Mouse (Mus musculus): ENCODE data around the gene Pou2f1.

Pou2f1 gene

DNA sequence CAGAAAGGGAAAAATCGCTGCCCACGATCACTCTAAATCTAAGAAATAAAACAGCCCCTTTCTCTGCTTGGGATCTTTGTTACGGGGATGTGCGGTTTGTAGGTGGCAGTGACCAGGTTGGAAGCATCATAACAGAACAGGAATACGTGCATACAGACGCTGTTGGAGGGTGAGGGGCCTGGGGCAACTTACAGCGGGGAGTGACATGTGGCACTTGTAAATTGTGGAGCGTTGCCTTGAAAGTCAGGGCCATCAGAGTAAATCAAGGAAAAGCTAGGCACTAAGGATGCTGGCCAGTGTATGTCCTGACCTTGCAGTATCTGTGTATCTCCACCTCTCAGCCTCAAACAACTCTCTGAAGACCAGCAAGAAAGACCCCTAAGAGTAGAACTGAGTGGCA, 154.1 kb downstream of the Pou2f1 start:
- no peak for DNase-seq (ENCODE audit: low spot score in 2 of 2)

DNA sequence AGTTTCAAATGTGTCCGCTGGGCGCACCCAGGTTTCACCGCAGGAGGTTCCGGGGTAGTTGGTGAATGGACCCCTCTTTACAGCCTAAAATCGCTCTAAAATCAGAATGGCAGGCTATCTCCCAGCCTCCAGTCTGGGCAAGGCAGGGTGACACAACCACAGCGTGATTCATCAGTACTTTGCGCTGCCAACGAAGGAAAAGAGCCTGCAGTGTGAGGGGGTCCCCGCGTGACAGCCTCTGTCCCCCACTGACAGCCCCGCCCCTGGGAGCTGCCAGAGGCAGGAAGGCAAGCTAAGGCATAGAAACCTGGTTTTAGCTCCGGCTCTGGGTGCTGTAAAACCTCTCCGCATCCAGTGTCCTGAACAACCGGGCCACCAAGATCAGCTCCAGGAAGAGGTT, 157.1 kb downstream of the Pou2f1 start:
- DNase-seq (ENCODE audit: low spot score in 2 of 2): no peak

DNA sequence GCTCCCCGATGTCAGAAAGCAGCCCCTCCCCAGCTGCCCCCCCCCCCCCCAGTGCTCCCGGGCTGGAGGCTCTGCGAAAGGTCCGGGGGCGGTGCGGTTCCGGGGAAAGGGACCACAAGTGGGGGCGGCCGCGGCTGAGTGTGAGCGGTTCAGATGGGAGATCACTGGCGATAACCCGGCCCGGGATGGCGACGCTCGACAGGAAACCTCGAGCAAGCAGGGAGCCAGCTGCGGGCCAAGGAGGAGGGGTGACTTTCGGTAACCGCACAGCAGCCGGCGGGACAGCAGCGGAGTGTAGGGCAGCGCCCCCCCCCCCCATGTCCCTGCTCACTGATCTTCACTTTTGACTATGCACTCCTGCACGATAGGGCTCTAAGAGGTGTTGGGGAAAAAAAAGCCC, 157.5 kb downstream of the Pou2f1 start:
- DNase-seq (ENCODE audit: low spot score in 2 of 2): no peak

DNA sequence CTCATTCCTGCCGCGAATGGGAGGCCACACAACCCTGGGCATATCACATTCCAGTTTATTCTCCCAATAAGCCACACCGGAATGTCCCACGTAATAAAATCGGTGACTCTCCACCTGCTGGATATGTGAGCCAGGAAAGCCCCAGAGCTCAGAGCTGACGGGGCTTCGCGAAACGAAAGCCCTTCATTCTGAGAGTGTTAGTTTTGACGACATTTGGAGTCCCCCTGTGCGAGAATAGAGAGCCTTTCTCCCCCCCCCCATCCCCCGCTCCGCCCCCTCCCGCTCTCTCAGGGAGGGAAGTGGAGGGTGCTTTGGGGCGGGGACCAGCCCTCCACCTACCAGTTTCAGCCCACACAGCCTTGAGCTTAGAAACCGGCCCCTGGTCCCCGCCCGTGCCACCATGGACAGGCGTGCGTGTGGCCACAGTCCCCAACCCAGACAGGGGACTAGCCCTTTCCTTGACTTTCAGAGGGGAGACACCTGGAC, 158.0 kb downstream of the Pou2f1 start:
- no peak for DNase-seq (ENCODE audit: low spot score in 2 of 2)

DNA sequence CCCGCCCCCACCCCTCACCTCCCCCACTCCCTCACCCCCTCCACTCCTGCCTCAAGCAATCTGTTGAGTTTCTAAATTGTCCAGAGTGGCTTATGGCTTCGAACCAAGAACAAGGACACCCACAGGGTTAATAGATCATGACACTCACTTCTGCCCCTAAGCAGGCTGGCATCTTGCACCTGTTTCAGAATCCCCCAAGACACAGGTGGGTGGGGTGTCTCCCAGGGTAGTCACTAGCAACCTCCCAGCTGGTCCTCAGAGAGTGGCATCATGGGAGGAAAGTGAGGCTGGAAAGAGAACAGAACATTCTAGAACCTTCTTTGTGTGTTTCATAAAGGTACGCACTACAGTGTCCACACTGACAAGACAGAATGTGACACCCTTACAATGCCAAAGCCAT, 158.9 kb downstream of the Pou2f1 start:
- DNase-seq (ENCODE audit: low spot score in 2 of 2): no peak

DNA sequence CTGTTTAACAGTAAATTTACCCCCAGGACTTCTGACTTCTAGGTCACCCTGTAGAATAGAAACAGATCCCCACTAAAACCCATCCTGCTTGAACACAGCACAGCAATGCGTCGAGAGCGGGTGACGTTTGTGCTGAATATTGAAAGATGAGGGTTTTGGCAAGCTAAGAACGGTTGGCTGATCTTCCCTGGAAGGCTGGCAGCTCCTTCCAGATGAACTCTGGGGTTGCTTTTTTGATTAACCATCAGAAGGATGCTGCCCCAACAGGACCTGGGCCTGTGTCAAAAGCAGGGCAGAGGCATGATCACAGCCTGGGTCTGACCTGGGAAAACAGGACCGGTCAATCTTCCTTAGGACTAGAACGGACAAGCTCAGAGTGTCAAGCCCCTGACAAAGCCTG, 160.3 kb downstream of the Pou2f1 start:
- DNase-seq (ENCODE audit: low spot score in 2 of 2): no peak

DNA sequence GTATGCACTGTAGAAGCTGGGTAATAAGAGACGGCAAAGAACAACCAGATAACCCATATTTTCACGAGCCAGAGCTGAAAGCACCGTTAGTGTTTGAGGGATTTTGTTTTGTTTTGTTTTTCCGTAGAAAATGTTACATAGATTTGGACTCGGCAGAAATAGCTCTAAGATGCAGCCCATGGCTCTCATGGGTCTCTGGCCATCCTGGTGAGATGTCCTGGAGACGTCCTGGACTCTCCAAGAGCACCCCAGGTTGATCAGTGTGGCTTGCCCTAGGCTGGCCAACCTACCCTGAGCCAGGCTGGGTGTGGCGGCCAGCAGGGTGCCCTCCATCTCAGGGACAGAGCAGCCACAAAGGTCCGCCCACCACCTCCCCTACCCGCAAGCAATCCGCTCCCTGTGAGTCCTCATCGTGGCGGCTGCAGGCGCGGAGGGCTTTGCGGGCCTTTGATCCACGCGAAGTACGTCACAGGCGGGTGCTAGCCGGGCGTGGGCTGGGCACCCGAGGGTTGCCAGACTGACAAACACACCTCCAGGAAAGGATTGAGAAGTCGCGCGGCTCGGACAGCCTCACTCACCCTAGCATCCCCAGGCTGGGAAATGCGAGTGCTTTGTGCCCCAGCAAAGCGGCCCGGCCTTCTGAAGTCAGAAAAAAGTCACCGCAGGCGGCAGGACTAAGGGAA, 161.8 kb downstream of the Pou2f1 start:
- DNase-seq (ENCODE audit: low spot score in 2 of 2): no peak

DNA sequence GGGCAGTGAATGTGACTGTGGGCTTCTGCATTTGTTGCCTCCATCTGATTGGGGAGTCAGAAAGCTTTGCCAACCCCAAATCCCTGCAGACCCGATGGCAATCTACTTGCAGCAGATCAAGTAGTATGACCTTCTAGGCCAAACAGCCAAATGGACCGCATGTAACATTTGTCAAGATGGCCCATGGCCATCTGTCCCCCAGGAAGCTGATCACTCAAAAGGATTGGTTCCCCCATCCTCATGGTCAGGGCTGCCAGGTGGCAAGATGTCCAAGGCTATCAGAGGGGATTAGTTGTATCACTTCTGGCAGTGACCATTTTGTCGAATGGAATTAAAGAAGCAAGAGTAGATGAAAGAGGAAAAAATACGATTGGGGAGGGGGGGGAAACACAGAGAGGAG, 163.3 kb downstream of the Pou2f1 start:
- DNase-seq (ENCODE audit: low spot score in 2 of 2): no peak

DNA sequence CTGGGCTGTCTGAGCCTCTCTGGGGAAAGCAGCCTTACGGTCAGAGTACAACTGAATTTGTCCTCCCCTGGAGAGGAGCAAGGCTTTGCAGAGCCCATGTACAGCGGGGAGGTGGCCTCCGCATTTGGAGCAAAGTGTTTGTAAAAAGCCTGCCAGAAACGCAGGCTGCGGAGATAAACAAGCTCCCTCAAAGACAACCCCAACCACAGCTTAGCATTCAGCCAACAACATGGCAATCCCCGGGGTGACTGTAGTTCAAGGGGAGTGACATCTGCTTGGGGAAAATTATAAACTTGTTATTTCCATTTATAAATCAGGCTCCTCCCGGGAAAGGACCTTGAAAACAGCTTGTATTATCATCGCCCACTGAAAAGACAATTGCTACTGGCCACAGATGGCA, 164.9 kb downstream of the Pou2f1 start:
- no peak for DNase-seq (ENCODE audit: low spot score in 2 of 2)

DNA sequence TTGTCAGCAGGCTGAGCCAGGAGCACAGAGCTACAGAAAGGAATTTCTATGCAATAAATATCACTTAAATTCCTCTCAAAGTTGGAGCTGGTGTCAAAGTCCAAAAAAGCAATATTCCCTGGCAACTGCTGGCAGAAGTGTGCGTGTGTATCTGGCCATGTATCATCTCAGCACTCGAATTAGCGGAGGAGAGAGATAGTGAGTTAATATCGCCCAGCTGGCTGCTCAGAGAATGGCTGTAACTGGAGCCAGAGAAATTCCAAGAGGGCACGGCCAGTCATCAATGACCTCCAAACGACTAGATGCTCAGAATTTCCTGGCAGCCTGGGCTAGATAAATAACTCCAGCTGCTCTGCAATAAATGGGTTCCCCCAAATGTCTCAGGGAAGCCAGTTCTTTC, 166.0 kb downstream of the Pou2f1 start:
- no peak for DNase-seq (ENCODE audit: low spot score in 2 of 2)

DNA sequence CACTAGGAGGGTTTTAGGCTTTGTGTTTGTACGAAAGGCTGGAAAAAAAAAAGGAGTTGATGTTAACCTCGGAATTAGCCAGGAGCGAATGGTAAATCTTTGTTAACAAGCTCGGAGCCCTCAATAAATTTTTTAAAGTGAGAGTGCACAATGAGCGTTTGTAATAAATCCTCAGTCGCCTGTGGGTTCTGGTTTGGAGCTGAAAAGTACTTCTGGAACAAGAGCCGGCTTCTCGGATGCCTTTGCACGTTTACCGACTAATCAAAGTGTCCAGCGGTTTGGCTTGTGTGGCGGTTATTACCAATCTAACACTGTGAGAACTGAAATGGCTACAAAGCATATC, 167.9 kb downstream of the Pou2f1 start:
- DNase-seq (ENCODE audit: low spot score in 2 of 2): no peak

DNA sequence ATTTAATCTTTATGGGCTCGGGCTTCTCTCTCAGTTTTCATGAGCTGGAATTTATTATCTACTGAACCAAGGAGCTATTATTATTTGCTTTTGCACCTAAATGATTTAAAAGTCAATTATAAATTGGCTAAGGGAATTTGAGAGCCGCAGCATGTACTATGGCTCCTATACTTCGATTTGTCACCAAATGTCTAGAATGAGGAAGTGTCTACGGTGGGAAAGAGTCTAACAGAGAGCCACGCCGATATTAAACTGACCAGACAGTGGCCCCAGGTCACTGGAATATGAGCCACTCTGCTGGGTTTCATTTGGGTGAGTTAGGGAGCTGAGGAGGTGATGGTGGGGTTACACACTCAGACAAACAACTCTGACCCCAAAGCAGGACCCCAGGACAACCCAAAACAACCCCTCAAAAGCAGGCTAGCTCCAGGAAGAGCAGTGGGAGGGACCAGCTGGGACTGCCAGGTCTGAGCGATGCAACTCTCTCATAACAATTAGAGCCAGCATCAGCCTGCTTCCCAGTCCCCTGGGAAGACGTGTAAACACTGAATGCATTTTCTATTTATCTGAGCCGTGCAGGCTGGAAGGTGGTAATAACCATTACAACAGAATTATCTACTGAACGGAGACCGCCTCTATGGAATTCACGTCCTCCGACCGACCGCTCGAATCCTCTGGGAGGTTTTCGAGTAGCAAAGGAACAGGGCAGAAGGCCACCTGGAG, 168.4 kb downstream of the Pou2f1 start:
- no peak for DNase-seq (ENCODE audit: low spot score in 2 of 2)

DNA sequence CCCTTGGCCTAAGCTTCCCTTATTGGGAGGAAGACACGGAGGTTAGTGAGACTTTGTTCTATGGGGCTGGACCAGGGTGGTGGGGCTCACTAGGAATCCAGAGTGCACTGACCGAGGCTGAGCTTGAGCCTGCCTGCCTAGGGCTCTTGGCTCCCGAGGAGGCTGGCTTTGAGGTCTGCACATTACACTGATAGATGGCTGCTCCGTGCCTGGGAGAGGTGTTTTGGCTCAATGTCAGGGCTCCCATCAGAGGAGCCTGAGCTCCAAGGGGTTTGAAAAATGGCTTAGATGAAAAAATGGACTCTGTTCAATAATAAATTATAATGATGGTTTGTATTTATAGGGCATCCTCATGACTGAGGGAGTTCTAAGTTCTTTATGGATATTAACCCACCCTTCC, 169.2 kb downstream of the Pou2f1 start:
- DNase-seq (ENCODE audit: low spot score in 2 of 2): no peak

DNA sequence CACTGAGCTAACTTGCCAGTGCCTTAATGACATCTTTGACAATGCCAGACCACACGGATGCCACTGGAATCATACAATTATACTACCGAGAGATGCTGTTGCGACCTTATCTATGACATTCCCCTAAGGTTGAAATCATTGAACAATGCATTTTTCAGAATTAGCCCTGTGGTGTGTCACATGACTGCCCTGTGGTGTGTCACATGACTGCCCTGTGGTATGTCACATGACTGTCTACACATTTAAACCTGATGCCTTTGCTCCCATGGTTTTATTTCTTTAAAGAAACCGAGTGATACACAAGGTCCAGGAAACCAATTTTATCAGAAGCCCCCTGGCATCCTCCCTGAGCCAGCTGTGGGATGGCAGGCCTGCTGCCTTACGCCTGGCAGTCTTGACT, 172.6 kb downstream of the Pou2f1 start:
- no peak for DNase-seq (ENCODE audit: low spot score in 2 of 2)

DNA sequence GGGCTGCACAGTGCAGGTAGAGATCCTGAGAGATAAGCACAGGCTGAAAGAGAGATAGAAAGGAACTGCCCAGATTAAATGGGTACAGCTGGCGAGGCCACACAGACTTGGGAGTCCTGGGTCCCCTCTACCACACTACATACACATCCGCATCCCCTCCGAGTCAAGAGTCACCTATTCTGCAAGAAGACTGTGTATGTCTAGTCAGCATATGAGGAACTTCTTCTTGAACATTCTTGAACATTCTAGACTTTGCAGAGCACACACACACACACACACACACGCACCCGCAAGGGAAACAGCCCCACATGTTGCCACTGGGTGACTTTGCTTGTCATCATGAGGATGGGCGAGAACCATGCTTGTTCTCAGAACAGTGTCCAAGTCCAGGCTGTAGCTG, 173.9 kb downstream of the Pou2f1 start:
- no peak for DNase-seq (ENCODE audit: low spot score in 2 of 2)

DNA sequence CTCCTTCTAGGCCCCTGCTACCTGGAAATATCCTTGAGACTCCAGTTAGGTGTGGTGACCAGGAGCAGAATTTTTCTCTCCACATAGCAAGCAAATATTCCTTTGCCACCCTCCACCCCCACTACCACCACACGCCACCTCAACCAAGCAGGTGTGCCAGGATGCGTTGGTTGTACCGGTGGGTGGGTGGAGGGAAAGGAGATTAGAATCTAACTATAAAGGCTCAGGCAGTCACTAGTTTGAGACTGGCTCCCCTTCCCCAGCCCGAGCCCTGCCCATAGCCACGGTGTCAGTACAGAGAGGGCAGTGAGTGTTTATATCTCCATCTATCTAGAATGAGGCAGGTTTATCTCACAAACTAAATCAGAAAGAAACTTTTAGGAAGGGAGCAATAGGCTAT, 174.3 kb downstream of the Pou2f1 start:
- DNase-seq (ENCODE audit: low spot score in 2 of 2): no peak

DNA sequence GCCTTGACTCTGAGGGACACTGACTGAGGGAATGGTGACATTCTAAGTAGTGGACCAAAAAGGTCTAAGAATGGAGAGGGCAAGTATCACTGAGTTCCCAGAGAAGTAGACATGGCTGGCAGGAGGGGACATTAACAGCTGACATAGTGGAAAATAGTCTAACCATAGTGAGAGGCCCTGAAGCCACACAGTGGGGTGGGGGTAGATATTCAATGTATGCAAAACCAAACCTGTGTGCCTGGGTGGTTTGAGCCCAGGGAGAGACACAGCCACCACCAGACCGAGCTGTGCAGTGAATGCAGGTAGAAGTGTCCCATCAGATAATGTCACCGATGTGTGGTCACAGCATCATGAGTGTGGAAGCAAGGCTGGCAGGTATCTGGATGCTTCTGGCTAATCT, 180.4 kb downstream of the Pou2f1 start:
- no peak for DNase-seq (ENCODE audit: low spot score in 2 of 2)

DNA sequence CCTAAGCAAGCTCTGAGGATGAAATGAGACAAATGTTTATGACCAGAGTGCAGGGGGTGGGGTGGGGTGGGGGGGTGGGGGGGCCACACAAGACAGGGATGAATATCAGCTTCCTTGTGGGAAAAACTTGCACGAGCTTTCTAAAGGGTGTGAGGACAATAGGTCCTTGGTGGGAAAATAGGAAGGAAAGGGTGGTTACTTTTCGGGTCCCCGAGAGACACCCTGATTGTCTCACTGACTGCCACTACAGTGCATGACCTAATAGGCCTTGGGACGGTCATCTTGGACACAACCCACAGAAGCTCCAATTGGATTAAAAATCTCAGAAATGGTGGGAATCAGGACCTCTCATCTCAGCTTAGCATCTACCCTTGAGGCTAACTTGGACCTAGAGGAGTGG, 183.3 kb downstream of the Pou2f1 start:
- DNase-seq (ENCODE audit: low spot score in 2 of 2): no peak

DNA sequence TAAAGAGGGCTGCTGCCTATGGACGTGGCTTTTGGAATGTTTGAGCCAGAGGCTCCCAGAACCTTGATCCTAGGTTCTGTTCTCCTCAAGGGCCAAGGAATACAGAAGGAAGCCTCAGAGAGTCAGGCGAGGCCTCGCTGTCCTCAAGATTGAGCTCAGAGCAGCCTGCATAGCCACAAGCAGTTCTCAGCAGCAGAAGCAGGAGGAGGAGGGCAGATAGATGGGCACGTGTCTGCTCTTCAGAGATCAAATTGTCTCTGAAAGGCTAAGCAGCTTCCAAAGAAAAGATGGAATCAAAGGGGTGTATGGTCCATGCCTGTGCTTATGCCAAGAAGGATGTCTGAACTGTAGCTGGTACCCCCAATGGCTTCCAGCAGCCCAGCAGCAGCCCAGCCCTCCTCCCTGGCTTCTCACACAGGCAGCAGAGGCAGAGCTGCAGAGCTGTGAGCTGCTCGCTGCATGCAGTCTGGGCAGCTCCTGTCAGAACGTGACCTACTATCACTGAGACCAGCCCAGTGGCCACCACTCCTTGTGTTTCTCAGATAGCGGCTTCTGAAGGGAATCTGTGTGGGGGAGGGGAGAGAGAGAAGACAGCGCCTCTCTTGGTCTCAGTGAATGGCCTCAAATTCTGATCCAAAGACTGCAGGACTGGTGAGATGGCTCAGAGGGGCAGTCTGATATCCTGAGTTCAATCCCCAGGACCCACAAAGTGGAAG, 184.2 kb downstream of the Pou2f1 start:
- no peak for DNase-seq (ENCODE audit: low spot score in 2 of 2)

DNA sequence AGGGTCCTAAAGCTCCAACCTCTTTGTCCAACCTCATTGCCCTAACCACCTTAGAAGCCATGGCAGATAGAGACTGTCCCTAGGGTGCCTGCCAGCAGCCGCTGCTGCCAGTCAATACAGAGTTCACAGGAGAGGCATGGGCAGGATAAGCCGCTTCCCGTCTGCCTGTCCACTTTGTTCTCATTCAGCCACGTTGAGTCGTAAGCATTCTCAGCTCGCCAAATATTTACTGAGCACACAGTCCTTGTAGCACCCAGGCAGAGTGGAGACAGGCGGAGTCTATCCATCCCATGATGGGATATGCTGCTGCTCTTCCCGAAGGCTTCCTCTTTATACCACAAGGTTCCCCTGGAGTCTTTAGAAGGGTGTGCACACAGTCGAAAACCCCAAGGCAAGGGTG, 185.2 kb downstream of the Pou2f1 start:
- no peak for DNase-seq (ENCODE audit: low spot score in 2 of 2)

DNA sequence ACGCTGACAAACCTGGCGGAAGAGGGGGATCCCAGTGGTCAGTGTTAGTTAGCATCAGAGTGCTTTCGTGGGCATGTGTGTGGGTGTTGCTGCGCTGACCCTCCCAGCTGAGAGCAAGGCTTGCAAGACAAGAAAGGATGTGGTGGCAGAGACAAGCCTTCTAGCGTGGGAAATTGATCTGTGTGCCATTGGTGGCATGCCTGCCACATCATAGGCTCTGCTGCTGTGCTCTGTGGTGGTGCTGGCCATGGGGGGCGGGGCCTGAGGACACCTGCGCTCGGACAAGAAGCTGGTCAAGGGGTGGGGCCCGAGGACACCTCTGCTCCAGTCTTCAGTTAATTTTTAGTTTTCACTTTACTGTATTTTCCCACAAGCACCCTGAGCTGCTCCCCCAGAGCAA, 186.1 kb downstream of the Pou2f1 start:
- no peak for DNase-seq (ENCODE audit: low spot score in 2 of 2)

Data from frontal cortex, postnatal 36 days (tissue).